Mouse (Mus musculus): ENCODE measurements around the gene Abcg4. TPM values are rescaled to one million over a fixed set of nuclear protein-coding genes. Genes with fewer than 3 reads are reported as not detected.

Gene Abcg4
- polyA plus RNA-seq, 1 experiment from 2014 or later: 6.4 TPM

DNA sequence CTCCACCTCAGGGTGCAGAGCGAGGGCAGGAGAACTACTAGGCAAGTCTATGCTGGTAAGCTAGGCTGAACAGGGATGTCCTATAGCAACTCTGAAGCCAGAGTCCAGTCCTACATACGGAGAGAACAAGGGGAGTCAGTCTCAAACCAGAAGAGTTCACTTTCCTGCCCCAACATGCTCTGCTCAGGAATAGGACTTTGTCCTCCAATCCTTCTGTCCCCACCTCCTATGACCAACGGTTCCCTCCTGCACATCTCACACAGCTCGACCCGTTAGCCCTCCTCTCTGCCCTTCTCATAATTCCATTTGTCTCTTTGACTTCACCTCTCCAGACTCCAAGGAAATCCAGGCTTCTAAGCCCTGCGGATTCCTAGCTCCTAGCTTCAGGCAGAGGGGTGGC lies 40.5 kb downstream of the Abcg4 start:
- Histone ChIP-seq H3K4me1 (peaks cover 6% of the 10 kb centered on the region; the same call in 1 of the 2 replicates), H3K27me3 (no peaks in the 10 kb centered on the region), H3K36me3 (peaks cover 5% of the 10 kb centered on the region), H3K9ac (no peak overlapping the region), H3K4me3 (no peak overlapping the region), H3K4me2 (no peak overlapping the region), H3K27ac (no peak overlapping the region), H3K9me3 (no peaks in the 10 kb centered on the region)
- no peak for ATAC-seq (ENCODE audit: insufficient number of reproducible peaks, low FRiP score, low TSS enrichment, low read depth)
- WGBS: 71% methylated on average over 6 of the region's 6 CpGs

- Histone ChIP-seq H3K27me3 (no peaks in the 10 kb centered on the region), H3K4me3 (no peak overlapping the region), H3K36me3 (no peaks in the 10 kb centered on the region), H3K4me2 (no peak overlapping the region), H3K4me1 (0 out of 2 replicates have a peak, but pooled peaks cover 3% of the 10 kb centered on the region), H3K9me3 (no peaks in the 10 kb centered on the region), H3K27ac (no peak overlapping the region), H3K9ac (no peak overlapping the region)
- ATAC-seq (ENCODE audit: insufficient number of reproducible peaks, low FRiP score, low TSS enrichment, low read depth): no peak
- WGBS: 54% methylated on average over 2 of the region's 2 CpGs
Measured at GRCm38 (mm10) chr9:44243621-44244020, 44.8 kb downstream of the Abcg4 start.

GRCm38 (mm10) chr9:44241418-44241817 lies 47.0 kb downstream of the Abcg4 start:
- H3K4me3 ChIP-seq: no peak overlapping the region
- 0 out of 2 replicates have a peak, but pooled peaks cover 3% of the 10 kb centered on the region for H3K4me1 ChIP-seq
- no peaks in the 10 kb centered on the region for H3K9me3 ChIP-seq
- WGBS: 72% methylated on average over 9 of the region's 9 CpGs
- no peaks in the 10 kb centered on the region for H3K27me3 ChIP-seq
- H3K9ac ChIP-seq: no peak overlapping the region
- H3K4me2 ChIP-seq: no peak overlapping the region
- no peak overlapping the region for H3K27ac ChIP-seq
- no peak for ATAC-seq (ENCODE audit: insufficient number of reproducible peaks, low FRiP score, low TSS enrichment, low read depth)
- no peaks in the 10 kb centered on the region for H3K36me3 ChIP-seq

DNA sequence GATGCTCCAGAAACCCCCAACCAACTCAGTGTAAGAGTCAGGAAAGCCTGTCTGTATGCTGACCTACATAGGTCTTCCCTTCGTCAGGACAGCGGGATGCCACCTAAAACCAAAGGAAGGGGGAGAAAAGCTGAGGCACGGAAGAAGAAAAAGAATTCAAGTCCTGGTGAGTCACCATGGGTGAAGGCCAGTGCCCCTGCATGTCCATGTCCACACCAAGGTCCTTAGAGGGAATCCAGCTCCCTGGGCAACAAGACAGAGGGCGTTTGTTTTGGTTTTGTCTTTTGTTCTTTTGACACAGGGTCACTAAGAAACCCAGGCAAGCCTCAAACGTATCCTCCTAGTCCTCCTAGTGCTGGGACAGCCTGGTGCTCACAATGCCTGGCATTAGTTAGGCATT lies 47.5 kb downstream of the Abcg4 start:
- 65% methylated on average over 5 of the region's 5 CpGs for WGBS
- no peak overlapping the region for H3K9ac ChIP-seq
- H3K4me2 ChIP-seq: no peak overlapping the region
- H3K9me3 ChIP-seq: no peaks in the 10 kb centered on the region
- 0 out of 2 replicates have a peak, but pooled peaks cover 3% of the 10 kb centered on the region for H3K4me1 ChIP-seq
- ATAC-seq (ENCODE audit: insufficient number of reproducible peaks, low FRiP score, low TSS enrichment, low read depth): no peak
- no peak overlapping the region for H3K4me3 ChIP-seq
- H3K36me3 ChIP-seq: no peaks in the 10 kb centered on the region
- no peaks in the 10 kb centered on the region for H3K27me3 ChIP-seq
- H3K27ac ChIP-seq: no peak overlapping the region

GRCm38 (mm10) chr9:44240399-44240798 lies 48.0 kb downstream of the Abcg4 start, which contains the start of gene Ccdc153:
Gene Ccdc153 (plus strand): TSS chr9:44240676.
- Histone ChIP-seq H3K9me3 (no peaks in the 10 kb centered on the region), H3K27ac (no peak within 1 kb of the TSS), H3K4me3 (no peak within 1 kb of the TSS), H3K36me3 (no peaks in the 10 kb centered on the region), H3K9ac (no peak within 1 kb of the TSS), H3K27me3 (no peaks in the 10 kb centered on the region), H3K4me1 (0 out of 2 replicates have a peak, but pooled peaks cover 3% of the 10 kb centered on the region), H3K4me2 (no peak within 1 kb of the TSS)
- ATAC-seq (ENCODE audit: insufficient number of reproducible peaks, low FRiP score, low TSS enrichment, low read depth): no peak
- 49% methylated on average over 2 of the region's 2 CpGs for WGBS

DNA sequence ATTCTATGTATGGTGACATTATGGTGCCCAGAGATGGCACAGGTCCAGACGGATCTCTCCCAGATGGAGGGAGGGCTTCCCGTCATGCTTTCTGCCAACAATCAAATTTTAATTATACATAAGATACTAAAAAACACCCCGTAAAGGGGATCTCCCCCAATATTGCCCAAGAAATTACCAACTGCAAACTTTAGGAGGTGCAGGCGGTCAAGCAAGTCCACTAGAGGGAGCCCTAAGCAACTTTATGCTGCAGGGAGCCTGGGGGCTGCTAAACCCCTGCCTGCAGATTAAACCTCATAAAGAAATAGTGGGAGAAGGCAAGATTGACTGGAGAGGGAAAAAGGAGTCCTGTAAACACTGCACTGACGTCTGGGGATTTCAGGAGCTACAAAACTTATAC lies 49.0 kb downstream of the Abcg4 start:
- H3K4me3 ChIP-seq: no peak overlapping the region
- H3K9ac ChIP-seq: no peak overlapping the region
- WGBS: 7% methylated on average over 5 of the region's 5 CpGs
- H3K36me3 ChIP-seq: no peaks in the 10 kb centered on the region
- ATAC-seq (ENCODE audit: insufficient number of reproducible peaks, low FRiP score, low TSS enrichment, low read depth): no peak
- 0 out of 2 replicates have a peak, but pooled peaks cover 5% of the 10 kb centered on the region for H3K4me1 ChIP-seq
- H3K27me3 ChIP-seq: no peaks in the 10 kb centered on the region
- H3K27ac ChIP-seq: no peak overlapping the region
- H3K9me3 ChIP-seq: no peaks in the 10 kb centered on the region
- H3K4me2 ChIP-seq: no peak overlapping the region

GRCm38 (mm10) chr9:44238501-44239190 lies 49.8 kb downstream of the Abcg4 start:
- H3K27ac ChIP-seq: no peak overlapping the region
- ATAC-seq (ENCODE audit: insufficient number of reproducible peaks, low FRiP score, low TSS enrichment, low read depth): no peak

DNA sequence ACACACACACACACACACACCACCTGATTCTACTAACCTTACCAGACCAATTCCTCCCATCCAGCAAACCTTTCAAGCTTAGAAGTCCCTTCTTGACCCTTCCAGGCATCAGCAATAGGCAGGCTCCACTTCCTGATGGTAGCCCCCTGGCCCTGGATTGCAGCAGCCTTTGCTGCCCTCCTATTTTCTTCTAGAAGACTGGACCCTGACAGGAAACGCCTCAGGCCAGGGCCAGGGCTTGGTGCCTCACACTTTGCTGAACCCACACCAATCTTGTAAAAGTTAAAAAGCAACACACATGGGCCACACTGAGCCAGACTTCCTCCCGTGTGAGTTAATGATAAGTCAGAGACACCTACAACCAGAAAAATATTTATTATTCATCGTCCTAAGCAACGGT lies 51.3 kb downstream of the Abcg4 start:
- H3K9ac ChIP-seq: no peak overlapping the region
- peaks cover 13% of the 10 kb centered on the region for H3K4me1 ChIP-seq
- no peak for ATAC-seq (ENCODE audit: insufficient number of reproducible peaks, low FRiP score, low TSS enrichment, low read depth)
- no peaks in the 10 kb centered on the region for H3K36me3 ChIP-seq
- no peak overlapping the region for H3K4me3 ChIP-seq
- no peaks in the 10 kb centered on the region for H3K27me3 ChIP-seq
- H3K4me2 ChIP-seq: no peak overlapping the region
- H3K9me3 ChIP-seq: no peaks in the 10 kb centered on the region
- WGBS: 46% methylated on average over 4 of the region's 4 CpGs
- H3K27ac ChIP-seq: no peak overlapping the region

More at GRCm38 (mm10) chr9:44238501-44239190, 49.8 kb downstream of the Abcg4 start:
- Histone ChIP-seq H3K27me3 (no peaks in the 10 kb centered on the region), H3K9ac (no peak overlapping the region), H3K36me3 (no peaks in the 10 kb centered on the region), H3K9me3 (no peaks in the 10 kb centered on the region), H3K4me3 (no peak overlapping the region), H3K4me2 (no peak overlapping the region), H3K4me1 (0 out of 2 replicates have a peak, but pooled peaks cover 6% of the 10 kb centered on the region)
- WGBS: 78% methylated on average over 17 of the region's 17 CpGs

DNA sequence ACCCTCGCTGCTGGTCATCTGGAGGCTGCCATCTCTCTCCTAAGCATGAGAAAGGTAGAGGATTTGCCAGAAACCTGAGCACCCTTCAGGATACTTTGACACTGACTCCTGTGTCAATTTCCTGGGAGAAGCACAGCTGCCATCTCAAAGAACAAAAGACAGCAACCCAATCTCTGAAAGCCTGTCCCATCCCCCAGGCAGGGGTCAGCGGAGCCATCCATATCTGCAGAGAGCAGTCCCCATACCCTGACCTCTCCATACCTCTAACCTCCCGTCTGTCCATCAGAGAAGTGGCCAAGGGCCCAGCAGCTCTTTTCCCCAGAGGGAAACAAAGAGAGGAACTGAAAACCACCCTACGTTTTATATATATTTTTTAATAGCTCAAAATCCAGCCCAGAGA lies 51.8 kb downstream of the Abcg4 start:
- H3K9ac ChIP-seq: no peak overlapping the region

GRCm38 (mm10) chr9:44234479-44235427 lies 53.7 kb downstream of the Abcg4 start:
- Histone ChIP-seq H3K4me3 (peak overlapping the region; percentile 94), H3K27ac (peak overlapping the region; percentile 68), H3K9me3 (no peaks in the 10 kb centered on the region), H3K4me1 (peaks cover 22% of the 10 kb centered on the region), H3K4me2 (peak overlapping the region; percentile 59), H3K36me3 (no peaks in the 10 kb centered on the region), H3K9ac (no peak overlapping the region), H3K27me3 (no peaks in the 10 kb centered on the region)
- no peak for ATAC-seq (ENCODE audit: insufficient number of reproducible peaks, low FRiP score, low TSS enrichment, low read depth)
- WGBS: 21% methylated on average over 19 of the region's 19 CpGs

More for the DNA sequence above, 51.8 kb downstream of the Abcg4 start:
- Histone ChIP-seq H3K36me3 (no peaks in the 10 kb centered on the region), H3K4me1 (peaks cover 18% of the 10 kb centered on the region), H3K27ac (no peak overlapping the region), H3K4me3 (no peak overlapping the region), H3K4me2 (no peak overlapping the region), H3K9me3 (no peaks in the 10 kb centered on the region), H3K27me3 (no peaks in the 10 kb centered on the region)
- no peak for ATAC-seq (ENCODE audit: insufficient number of reproducible peaks, low FRiP score, low TSS enrichment, low read depth)
- WGBS: 55% methylated on average over 4 of the region's 4 CpGs

- H3K4me3 ChIP-seq: peak within 1 kb of the TSS; percentile 94
- WGBS: under 1% methylated on average over 73 of the region's 76 CpGs
- H3K27ac ChIP-seq: peak within 1 kb of the TSS; percentile 96
- H3K4me1 ChIP-seq: peaks cover 19% of the 10 kb centered on the region
- peak within 1 kb of the TSS; percentile 94 for H3K9ac ChIP-seq
- no peaks in the 10 kb centered on the region for H3K27me3 ChIP-seq
- peak within 1 kb of the TSS; percentile 59 for H3K4me2 ChIP-seq
- H3K9me3 ChIP-seq: no peaks in the 10 kb centered on the region
- ATAC-seq (ENCODE audit: insufficient number of reproducible peaks, low FRiP score, low TSS enrichment, low read depth): peak; percentile 91
- no peaks in the 10 kb centered on the region for H3K36me3 ChIP-seq
Measured at GRCm38 (mm10) chr9:44233802-44234478, 54.5 kb downstream of the Abcg4 start, which contains the start of gene Cbl. Gene Cbl (minus strand): TSS chr9:44234049.

All from limb, embryonic 15.5 days (tissue).